Mouse (Mus musculus): ENCODE results near the gene Abcc6. TPM values are rescaled to one million over a fixed set of nuclear protein-coding genes. Genes with fewer than 3 reads are reported as not detected.

The Abcc6 gene
- polyA plus RNA-seq, 1 experiment from 2014 or later, result 0.23 TPM

DNA sequence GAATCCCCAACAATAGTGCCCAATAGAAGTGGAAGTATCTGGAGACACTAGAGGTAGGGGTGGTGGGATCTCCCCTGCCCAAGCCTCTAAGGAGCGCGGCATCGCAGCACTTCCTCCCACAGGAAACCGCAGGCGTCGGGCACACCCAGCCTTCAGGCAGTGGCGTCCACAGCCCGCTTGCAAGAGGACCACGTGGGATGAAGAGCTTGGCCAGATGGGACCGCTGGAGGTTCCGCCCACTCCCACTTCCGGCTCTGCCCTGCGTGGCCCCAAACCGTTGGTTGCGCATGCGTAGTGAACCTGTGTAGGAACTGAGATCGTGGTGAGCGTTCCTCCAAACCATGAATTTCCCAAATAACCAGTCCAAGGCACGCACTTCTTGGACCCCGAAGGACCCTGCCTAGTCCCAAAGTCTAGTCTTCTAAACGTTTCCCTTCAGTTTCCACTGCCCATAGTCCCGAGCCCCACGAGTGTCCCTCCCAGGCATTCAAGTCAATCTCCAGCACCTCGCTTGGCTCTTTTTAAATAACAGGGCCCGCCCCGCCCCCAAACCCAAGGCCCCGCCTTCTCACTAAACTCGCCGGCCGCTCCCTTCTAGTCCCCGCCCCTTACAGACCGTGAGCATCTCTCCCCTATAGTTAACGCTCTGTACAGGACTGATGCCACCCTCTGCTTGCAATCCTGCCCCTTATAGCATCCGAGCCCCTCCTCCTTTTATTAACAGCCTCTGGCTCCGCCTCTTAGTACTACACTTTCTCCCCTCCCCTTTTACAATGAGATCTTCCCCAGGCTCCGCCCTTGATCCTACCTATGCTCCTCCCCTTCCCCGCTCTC is 107.0 kb downstream of the Abcc6 start:
- ATAC-seq (ENCODE audit: low FRiP score), result peak; percentile 91
- peak overlapping the region; percentile 44 for H3K4me3 ChIP-seq
- H3K9me3 ChIP-seq, result no peaks in the 10 kb centered on the region
- H3K36me3 ChIP-seq, result no peaks in the 10 kb centered on the region; the same call in 1 of the 2 replicates
- H3K27ac ChIP-seq, result peak overlapping the region; percentile 86
- peaks cover 33% of the 10 kb centered on the region for H3K27me3 ChIP-seq
- peak overlapping the region; percentile 61 for H3K4me2 ChIP-seq
- peak overlapping the region; percentile 64 for H3K9ac ChIP-seq
- peaks cover 15% of the 10 kb centered on the region for H3K4me1 ChIP-seq (replicated peaks)
- WGBS, result under 1% methylated on average over 37 of the region's 37 CpGs

DNA sequence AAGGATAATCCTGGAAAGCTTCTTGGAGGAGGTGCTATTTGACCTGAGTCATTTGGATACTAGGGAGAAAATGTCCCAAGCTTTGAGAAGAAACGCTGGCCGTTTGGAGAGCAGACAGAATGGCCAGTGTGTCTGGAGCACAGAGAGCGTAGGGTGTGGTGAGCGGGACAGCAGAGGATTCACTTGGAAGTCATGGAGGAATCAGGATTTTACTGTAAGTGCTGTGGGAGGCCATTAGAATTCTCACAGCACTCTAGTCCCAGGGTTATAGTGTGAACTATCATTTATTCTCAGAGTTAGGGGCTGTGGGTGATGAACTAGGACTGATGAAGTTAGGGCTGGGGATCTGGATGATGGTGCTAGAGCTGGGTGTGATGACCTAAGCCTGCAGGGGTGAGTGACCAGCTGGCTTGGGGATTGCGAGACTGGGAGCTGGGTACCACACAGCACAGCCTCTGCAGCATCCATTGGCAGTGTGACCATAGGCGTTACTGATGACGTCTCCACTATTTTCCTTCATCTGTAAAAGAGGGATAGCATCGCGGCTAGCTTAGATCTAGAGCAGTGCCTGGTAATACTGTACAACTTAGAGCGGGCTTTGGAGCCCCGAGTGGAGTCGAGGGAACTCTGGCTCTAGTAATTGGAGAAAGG is 108.0 kb downstream of the Abcc6 start:
- Histone ChIP-seq H3K9ac (peak overlapping the region; percentile 58), H3K27ac (peak overlapping the region; percentile 86), H3K4me3 (no peak overlapping the region; the same call in 1 of the 2 replicates), H3K4me2 (peak overlapping the region; percentile 61), H3K36me3 (no peaks in the 10 kb centered on the region; the same call in 1 of the 2 replicates), H3K9me3 (no peaks in the 10 kb centered on the region), H3K4me1 (replicated peaks) (peaks cover 23% of the 10 kb centered on the region), H3K27me3 (peaks cover 23% of the 10 kb centered on the region)
- ATAC-seq (ENCODE audit: low FRiP score), result no peak
- WGBS, result 92% methylated on average over 12 of the region's 12 CpGs

DNA sequence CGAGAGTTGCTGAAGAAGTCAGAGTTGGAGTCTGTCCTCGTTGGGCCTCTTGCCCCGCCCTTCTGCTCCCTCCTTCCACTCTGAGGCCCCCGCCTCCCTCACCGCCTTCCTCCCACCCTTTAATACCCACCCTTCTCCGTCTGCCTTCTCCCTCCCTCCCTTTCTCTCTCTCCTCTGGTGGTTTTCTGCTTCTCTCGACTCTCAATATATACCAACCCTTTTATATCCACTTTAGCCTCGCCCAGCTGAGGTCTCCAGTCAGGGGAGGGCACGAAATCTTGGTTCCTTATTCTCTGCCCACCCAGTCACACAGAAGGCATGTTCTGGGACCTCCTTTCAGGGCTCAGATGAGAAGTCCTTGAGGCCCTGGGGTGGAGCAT is 108.9 kb downstream of the Abcc6 start, which contains the start of gene Emp3:
Gene Emp3, minus strand, starts transcription at position 163 of the 380 bp plus-strand sequence.
- Histone ChIP-seq H3K36me3 (no peaks in the 10 kb centered on the region), H3K4me2 (peak within 1 kb of the TSS; percentile 32), H3K9me3 (no peaks in the 10 kb centered on the region), H3K27me3 (peaks cover 16% of the 10 kb centered on the region; the same call in 1 of the 2 replicates), H3K4me1 (replicated peaks) (peaks cover 31% of the 10 kb centered on the region), H3K9ac (peak within 1 kb of the TSS; percentile 58; the same call in 1 of the 2 replicates), H3K4me3 (peak within 1 kb of the TSS; percentile 11), H3K27ac (no peak within 1 kb of the TSS)
- WGBS, result 59% methylated on average over 9 of the region's 9 CpGs
- no peak for ATAC-seq (ENCODE audit: low FRiP score)

DNA sequence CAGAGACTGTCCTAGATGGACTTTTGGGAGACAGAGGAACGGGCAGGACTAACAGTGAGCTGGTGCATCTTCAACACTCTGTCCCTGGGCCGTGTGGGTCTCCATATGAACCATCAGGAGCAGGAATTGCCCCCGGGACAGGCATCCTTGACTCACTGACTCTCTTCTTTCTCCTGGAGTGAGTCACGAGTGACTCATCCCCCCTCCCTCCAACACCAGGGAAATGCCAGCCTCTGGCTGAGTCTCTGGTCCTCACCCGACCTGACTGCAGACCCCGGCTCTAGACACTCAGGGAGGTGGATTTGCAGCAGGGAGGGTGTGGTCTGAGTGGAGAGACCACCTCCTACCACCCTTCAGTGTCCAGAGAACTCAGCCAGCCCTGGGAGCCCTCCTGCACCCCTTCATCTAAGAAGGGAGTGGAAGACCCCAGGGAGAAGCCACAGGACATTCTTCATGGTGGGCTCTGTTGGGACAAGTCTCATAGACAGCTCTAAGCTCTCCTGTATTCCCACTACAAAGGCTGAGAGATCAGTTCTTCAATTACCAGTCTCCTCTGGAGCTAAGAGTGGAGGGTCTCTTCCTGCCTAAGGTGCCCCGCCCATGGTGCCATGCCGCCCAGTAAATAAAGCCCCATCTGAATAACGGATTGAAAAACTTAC is 109.4 kb downstream of the Abcc6 start:
- Histone ChIP-seq H3K9ac (peak overlapping the region; percentile 35; the same call in 1 of the 2 replicates), H3K36me3 (no peaks in the 10 kb centered on the region), H3K27ac (no peak overlapping the region), H3K27me3 (peaks cover 14% of the 10 kb centered on the region; the same call in 1 of the 2 replicates), H3K4me1 (replicated peaks) (peaks cover 36% of the 10 kb centered on the region), H3K4me2 (peak overlapping the region; percentile 32), H3K9me3 (no peaks in the 10 kb centered on the region), H3K4me3 (peak overlapping the region; percentile 11)
- WGBS, result 58% methylated on average over 9 of the region's 9 CpGs
- ATAC-seq (ENCODE audit: low FRiP score), result no peak

DNA sequence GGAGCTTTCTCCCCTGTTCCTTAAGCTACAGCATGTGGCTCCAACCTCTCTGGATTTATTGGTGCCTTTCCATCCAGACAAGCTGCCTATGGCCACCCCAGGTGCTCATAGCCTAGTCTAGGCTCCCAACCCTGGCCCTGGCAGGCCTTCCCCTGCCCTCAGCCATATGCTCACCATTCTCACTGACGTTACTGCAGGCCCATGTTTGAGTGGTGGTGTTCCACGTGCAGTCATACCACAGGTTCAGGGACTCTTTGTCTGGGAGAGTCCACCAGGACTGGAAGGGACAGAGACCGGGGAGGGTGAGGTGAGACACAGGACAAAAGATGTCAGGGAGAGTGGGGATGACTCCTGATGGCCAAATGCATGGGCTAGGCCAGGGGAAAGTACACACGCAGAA is 110.3 kb downstream of the Abcc6 start:
- Histone ChIP-seq H3K27me3 (peaks cover 14% of the 10 kb centered on the region; the same call in 1 of the 2 replicates), H3K36me3 (no peaks in the 10 kb centered on the region), H3K9me3 (no peaks in the 10 kb centered on the region), H3K4me2 (peak overlapping the region; percentile 32; the same call in 1 of the 2 replicates), H3K27ac (no peak overlapping the region), H3K4me1 (replicated peaks) (peaks cover 36% of the 10 kb centered on the region), H3K9ac (no peak overlapping the region), H3K4me3 (no peak overlapping the region)
- no peak for ATAC-seq (ENCODE audit: low FRiP score)
- 84% methylated on average over 4 of the region's 4 CpGs for WGBS

DNA sequence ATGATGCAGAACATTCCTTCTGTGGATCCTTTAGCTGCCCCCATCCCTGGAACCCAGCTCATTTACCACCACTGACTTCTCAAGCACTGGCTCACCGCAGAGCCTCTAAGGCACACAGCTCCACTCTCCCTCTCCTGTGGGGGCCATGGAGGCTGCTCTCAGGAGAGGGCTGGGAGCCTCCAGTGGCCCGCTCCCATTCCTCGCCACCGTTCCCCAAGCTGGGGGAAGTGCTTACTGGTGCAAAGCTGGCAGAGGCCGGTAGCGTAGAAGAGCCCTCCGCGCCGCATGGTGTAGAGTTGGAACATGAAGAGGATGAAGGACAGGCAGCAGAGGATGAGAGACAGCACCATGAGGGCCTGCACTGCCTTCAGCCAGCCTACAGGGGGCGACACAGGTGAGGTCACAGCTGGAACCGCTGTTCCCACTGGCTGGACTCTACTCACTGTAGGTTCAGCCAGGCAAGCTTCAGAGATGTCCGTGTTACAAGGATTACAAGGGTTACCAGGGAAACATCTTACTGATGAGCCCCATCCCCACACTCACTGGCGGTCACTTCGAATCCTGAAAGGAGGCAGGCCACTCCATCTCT is 110.9 kb downstream of the Abcc6 start:
- Histone ChIP-seq H3K9me3 (no peaks in the 10 kb centered on the region), H3K4me3 (no peak overlapping the region), H3K4me1 (replicated peaks) (peaks cover 35% of the 10 kb centered on the region), H3K9ac (no peak overlapping the region), H3K36me3 (no peaks in the 10 kb centered on the region), H3K27ac (no peak overlapping the region), H3K4me2 (no peak overlapping the region), H3K27me3 (peaks cover 14% of the 10 kb centered on the region; the same call in 1 of the 2 replicates)
- 67% methylated on average over 14 of the region's 14 CpGs for WGBS
- no peak for ATAC-seq (ENCODE audit: low FRiP score)

DNA sequence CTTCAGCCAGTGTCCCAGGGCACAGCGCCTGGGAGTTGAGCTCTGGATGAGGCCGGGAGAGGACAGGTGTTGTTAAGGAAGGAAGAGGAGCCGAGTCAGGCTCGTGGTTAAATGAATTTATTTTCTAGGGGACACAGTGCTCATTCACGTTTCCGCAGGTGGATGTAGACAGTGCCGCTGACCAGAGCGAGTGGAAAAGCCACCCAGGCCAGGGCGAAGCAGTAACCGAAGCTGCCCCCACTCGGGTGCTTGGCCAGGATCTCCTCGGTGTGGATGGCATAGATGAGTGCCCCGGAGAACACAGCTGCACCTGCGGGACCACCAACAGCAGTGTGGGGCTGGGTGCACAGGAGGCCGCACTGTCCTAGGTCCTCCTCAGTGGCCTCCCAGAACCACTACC is 112.2 kb downstream of the Abcc6 start:
- Histone ChIP-seq H3K9me3 (no peaks in the 10 kb centered on the region), H3K4me2 (no peak overlapping the region), H3K9ac (peak overlapping the region; percentile 56; the same call in 1 of the 2 replicates), H3K4me3 (no peak overlapping the region), H3K36me3 (peaks cover 3% of the 10 kb centered on the region; the same call in 1 of the 2 replicates), H3K4me1 (replicated peaks) (peaks cover 30% of the 10 kb centered on the region), H3K27ac (peak overlapping the region; percentile 91; the same call in 1 of the 2 replicates), H3K27me3 (peaks cover 14% of the 10 kb centered on the region; the same call in 1 of the 2 replicates)
- WGBS, result 86% methylated on average over 15 of the region's 15 CpGs
- no peak for ATAC-seq (ENCODE audit: low FRiP score)

Other genes starting within 250 kb of the Abcc6 start
- gene Lmtk3, start 246.6 kb downstream of the Abcc6 start, polyA plus RNA-seq (2015; fragmentation: Nextera tagmentation; extraction: Ambion mirVana), result 21.1 and 22.8 TPM in 2 replicates
- gene Sult2b1, start 245.6 kb downstream of the Abcc6 start, polyA plus RNA-seq (2015; fragmentation: Nextera tagmentation; extraction: Ambion mirVana), result 5.2 and 5.3 TPM in 2 replicates
- gene Cyth2, start 215.7 kb downstream of the Abcc6 start, polyA plus RNA-seq (2015; fragmentation: Nextera tagmentation; extraction: Ambion mirVana), result 327 and 333 TPM in 2 replicates
- 0.50 and 0.81 TPM in 2 replicates for gene Kcnj14, start 205.5 kb downstream of the Abcc6 start, polyA plus RNA-seq (2015; fragmentation: Nextera tagmentation; extraction: Ambion mirVana)
- 37.5 and 40.3 TPM in 2 replicates for gene Grwd1, start 199.4 kb downstream of the Abcc6 start, polyA plus RNA-seq (2015; fragmentation: Nextera tagmentation; extraction: Ambion mirVana)
- 40.6 and 45.7 TPM in 2 replicates for gene Kdelr1, start 157.5 kb downstream of the Abcc6 start, polyA plus RNA-seq (2015; fragmentation: Nextera tagmentation; extraction: Ambion mirVana)
- 1.5 and 1.6 TPM in 2 replicates for gene Grin2d, start 151.9 kb downstream of the Abcc6 start, polyA plus RNA-seq (2015; fragmentation: Nextera tagmentation; extraction: Ambion mirVana)
- 0.17 and 0.36 TPM in 2 replicates for gene Syngr4, start 133.6 kb downstream of the Abcc6 start, polyA plus RNA-seq (2015; fragmentation: Nextera tagmentation; extraction: Ambion mirVana)
- gene Tmem143, start 133.4 kb downstream of the Abcc6 start, polyA plus RNA-seq (2015; fragmentation: Nextera tagmentation; extraction: Ambion mirVana), result 6.2 and 6.6 TPM in 2 replicates
- gene Emp3, start 108.9 kb downstream of the Abcc6 start, polyA plus RNA-seq (2015; fragmentation: Nextera tagmentation; extraction: Ambion mirVana), result 33.7 and 45.9 TPM in 2 replicates
- 4.9 and 7.6 TPM in 2 replicates for gene Ccdc114, start 106.2 kb downstream of the Abcc6 start, polyA plus RNA-seq (2015; fragmentation: Nextera tagmentation; extraction: Ambion mirVana)
- gene Nomo1, start 3.4 kb upstream of the Abcc6 start, polyA plus RNA-seq (2015; fragmentation: Nextera tagmentation; extraction: Ambion mirVana), result 37.2 and 37.7 TPM in 2 replicates
- gene Kcnj11, start 70.5 kb upstream of the Abcc6 start, polyA plus RNA-seq (2015; fragmentation: Nextera tagmentation; extraction: Ambion mirVana), result 0.88 and 1.6 TPM in 2 replicates
- gene Abcc8, start 149.7 kb upstream of the Abcc6 start, polyA plus RNA-seq (2015; fragmentation: Nextera tagmentation; extraction: Ambion mirVana), result 6.2 and 7.1 TPM in 2 replicates
- 1.7 and 2.4 TPM in 2 replicates for gene Ush1c, start 208.2 kb upstream of the Abcc6 start, polyA plus RNA-seq (2015; fragmentation: Nextera tagmentation; extraction: Ambion mirVana)
- 0.19 and 0.34 TPM in 2 replicates for gene Otog, start 210.7 kb upstream of the Abcc6 start, polyA plus RNA-seq (2015; fragmentation: Nextera tagmentation; extraction: Ambion mirVana)

All from hindbrain, embryonic 13.5 days (tissue).